Mouse (Mus musculus) G1E (cell line): ENCODE measurements around the gene Hipk2.

Experiments
- CTCF ChIP-seq: IDR thresholded peaks from 2 replicates; pipeline ENCODE4 v1.5.1; 2012; ENCODE audit warnings: low read depth, low read length, inconsistent platforms, mixed read lengths
- GATA1 ChIP-seq: IDR thresholded peaks from 2 replicates; pipeline ENCODE4 v1.6.1; 2012; ENCODE audit warnings: borderline replicate concordance, low read length, inconsistent platforms, mixed read lengths
- POLR2AphosphoS5 ChIP-seq: IDR thresholded peaks from 2 replicates; pipeline ENCODE4 v1.6.1; 2012; ENCODE audit warnings: low read depth, low read length, inconsistent platforms; ENCODE audit not compliant: insufficient replicate concordance
- TAL1 ChIP-seq: conservative IDR thresholded peaks from 2 replicates; pipeline ENCODE4 v1.6.1; 2012; ENCODE audit warnings: low read depth, low read length, inconsistent platforms, mixed read lengths

DNA sequence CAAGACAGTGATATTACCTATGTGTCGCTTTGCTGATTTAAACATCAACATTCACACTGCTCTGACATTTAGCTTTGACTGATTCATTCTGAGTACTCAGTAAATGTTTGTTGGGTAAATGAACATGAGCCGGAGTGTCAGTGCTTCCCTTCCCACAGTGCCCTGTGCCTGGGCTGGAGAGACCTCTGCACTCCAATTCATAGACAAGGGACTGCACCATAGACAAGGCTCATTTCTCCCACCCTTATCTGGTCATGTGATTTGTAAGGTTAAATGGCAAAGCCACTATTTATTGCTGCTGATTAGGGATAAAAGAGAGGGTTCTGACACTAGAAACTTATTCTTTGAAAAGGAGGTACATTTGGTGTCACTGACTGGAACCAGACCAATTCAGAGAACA, 118.4 kb downstream of the Hipk2 start:
- no peak for TF ChIP-seq GATA1
- TF ChIP-seq TAL1 = no peak
- TF ChIP-seq CTCF = no peak
- no peak for TF ChIP-seq POLR2AphosphoS5
